Mouse (Mus musculus) lung, adult 10 weeks (tissue): ENCODE results near the gene Olfr888. TPM values are rescaled to one million over a fixed set of nuclear protein-coding genes. Genes with fewer than 3 reads are reported as not detected.

Source experiments
- polyA plus RNA-seq: library from polyadenylated mRNA; stranded (reverse); fragments of 350-450 nt; fragmentation: Illumina TruSeq; extraction: RNeasy Lipid Tissue Mini Kit (QIAGEN cat#74804); gene quantifications from one replicate; pipeline ENCODE4 v1.2.3, GENCODE M21; 2014; ENCODE audit warnings: low read depth, low replicate concordance; ENCODE audit not compliant: insufficient read depth

Gene Olfr888
- not detected for polyA plus RNA-seq

DNA sequence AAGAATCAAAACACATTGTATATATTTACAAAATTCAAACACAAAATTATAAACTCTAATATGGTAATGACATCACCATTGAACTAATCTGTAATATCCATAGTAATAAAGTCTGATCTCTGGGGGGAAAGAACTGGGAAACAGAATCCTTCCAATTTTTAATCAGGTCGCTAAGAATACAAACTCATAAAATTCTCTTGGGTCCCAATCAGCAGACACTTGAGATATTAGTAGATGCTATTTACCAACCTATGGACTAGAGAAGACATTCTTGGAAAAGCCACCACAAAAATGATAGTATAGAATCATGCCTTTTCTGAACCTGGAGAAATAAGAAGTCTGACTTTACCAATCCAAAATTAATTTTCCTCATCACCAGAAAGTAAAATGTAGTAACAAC is at the start of gene Olfr888:
Gene Olfr888 (plus strand): TSS at position 301 of the 400 bp plus-strand sequence.

DNA sequence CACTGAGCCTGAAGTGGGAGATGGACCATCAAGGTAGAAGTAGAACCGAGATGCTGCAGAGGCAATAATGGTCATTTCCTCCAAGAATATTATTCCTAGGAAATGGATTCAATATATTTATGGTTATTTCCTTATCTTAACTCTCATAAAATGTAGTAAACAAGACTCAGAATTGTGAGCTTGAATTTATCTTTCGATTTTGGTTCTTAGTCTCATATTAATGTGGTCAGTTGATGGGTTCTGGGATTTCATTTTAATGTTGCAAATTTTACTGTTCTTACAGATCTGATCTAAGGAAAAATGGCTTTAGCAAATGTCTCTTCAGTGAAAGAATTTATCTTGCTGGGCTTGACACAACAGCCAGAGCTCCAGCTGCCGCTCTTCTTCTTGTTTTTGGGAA is 46.9 kb upstream of the Olfr888 start, which contains the start of gene Olfr885:
Gene Olfr885 (plus strand): TSS at position 301 of the 400 bp plus-strand sequence.

DNA sequence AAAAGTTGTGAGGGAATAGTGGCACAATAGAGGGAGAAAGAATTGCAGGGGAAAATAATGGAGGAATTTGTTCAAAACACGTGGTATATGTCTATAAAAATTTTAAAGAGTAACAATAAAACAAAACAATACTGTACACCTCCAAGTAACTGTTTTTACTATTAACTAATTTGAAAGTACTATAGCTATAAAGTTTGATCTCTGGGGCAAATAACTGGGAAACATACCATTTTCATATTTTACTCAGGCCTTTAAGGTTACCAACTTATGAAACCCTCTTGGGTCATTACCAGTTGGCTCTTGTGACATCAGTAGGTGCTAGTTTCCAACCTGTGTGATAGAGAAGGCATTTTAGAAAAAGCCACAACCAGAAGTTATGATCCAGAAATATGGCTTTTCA is 24.2 kb upstream of the Olfr888 start, which contains the start of gene Olfr887:
Gene Olfr887 (plus strand): TSS at position 301 of the 400 bp plus-strand sequence.

DNA sequence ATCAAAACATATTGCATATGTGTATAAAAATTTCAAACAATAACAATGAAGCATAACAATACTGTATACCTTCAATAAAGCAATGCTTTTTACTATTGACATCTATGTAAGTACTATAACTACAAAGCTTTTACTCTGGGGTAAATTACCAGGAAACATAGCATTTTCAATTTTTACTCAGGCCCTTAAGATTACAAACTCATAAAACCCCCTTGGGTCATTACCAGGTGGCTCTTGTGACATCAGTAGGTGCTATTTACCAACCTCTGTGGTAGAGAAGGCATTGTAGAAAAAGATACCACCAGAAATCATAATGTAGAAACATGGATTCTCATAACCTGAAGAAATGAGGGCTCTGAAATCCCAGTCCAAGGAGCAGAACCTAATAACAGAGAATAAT is 7.0 kb downstream of the Olfr888 start, which contains the start of gene Olfr889:
Gene Olfr889 (plus strand): TSS at position 301 of the 400 bp plus-strand sequence.

DNA sequence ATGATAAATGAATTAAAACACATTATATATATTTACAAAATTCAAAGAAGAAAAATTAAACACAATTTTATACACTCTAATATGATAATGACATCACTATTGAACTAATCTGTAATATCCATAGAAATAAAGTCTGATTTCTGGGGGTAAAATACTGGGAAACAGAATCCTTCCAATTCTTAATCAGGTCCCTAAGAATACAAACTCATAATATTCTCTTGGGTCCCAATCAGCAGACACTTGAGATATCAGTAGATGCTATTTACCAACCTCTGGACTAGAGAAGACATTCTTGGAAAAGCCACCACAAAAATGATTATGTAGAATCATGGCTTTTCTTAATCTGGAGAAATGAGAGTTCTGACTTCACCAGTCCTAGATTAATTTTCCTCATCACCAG is 34.3 kb downstream of the Olfr888 start, which contains the start of gene Olfr890:
Gene Olfr890 (plus strand): TSS at position 301 of the 400 bp plus-strand sequence.

Other genes starting within 250 kb of the Olfr888 start
- gene Olfr145, start 211.4 kb upstream of the Olfr888 start, polyA plus RNA-seq = not detected
- gene Olfr878, start 190.3 kb upstream of the Olfr888 start, polyA plus RNA-seq = not detected
- gene Olfr881, start 116.3 kb upstream of the Olfr888 start, polyA plus RNA-seq = not detected
- not detected for gene Olfr883, start 82.3 kb upstream of the Olfr888 start, polyA plus RNA-seq
- gene Olfr884, start 61.6 kb upstream of the Olfr888 start, polyA plus RNA-seq = not detected
- not detected for gene Olfr885, start 46.8 kb upstream of the Olfr888 start, polyA plus RNA-seq
- gene Olfr887, start 24.1 kb upstream of the Olfr888 start, polyA plus RNA-seq = not detected
- gene Olfr889, start 7.1 kb downstream of the Olfr888 start, polyA plus RNA-seq = 0.03 TPM
- not detected for gene Olfr890, start 34.4 kb downstream of the Olfr888 start, polyA plus RNA-seq
- gene Olfr891, start 72.7 kb downstream of the Olfr888 start, polyA plus RNA-seq = not detected
- not detected for gene Olfr893, start 100.2 kb downstream of the Olfr888 start, polyA plus RNA-seq
- gene Olfr894, start 109.9 kb downstream of the Olfr888 start, polyA plus RNA-seq = not detected
- not detected for gene Olfr143, start 144.6 kb downstream of the Olfr888 start, polyA plus RNA-seq
- gene Olfr895, start 159.7 kb downstream of the Olfr888 start, polyA plus RNA-seq = not detected
- not detected for gene Olfr896-ps1, start 183.0 kb downstream of the Olfr888 start, polyA plus RNA-seq
- not detected for gene Olfr25, start 220.9 kb downstream of the Olfr888 start, polyA plus RNA-seq
- not detected for gene Olfr898, start 240.3 kb downstream of the Olfr888 start, polyA plus RNA-seq